Mouse (Mus musculus): ENCODE data around the gene Agpat3. TPM values are rescaled to one million over a fixed set of nuclear protein-coding genes. Genes with fewer than 3 reads are reported as not detected.

Agpat3 gene
- polyA plus RNA-seq (2012; ENCODE audit: low replicate concordance): 107 and 141 TPM in 2 replicates

DNA sequence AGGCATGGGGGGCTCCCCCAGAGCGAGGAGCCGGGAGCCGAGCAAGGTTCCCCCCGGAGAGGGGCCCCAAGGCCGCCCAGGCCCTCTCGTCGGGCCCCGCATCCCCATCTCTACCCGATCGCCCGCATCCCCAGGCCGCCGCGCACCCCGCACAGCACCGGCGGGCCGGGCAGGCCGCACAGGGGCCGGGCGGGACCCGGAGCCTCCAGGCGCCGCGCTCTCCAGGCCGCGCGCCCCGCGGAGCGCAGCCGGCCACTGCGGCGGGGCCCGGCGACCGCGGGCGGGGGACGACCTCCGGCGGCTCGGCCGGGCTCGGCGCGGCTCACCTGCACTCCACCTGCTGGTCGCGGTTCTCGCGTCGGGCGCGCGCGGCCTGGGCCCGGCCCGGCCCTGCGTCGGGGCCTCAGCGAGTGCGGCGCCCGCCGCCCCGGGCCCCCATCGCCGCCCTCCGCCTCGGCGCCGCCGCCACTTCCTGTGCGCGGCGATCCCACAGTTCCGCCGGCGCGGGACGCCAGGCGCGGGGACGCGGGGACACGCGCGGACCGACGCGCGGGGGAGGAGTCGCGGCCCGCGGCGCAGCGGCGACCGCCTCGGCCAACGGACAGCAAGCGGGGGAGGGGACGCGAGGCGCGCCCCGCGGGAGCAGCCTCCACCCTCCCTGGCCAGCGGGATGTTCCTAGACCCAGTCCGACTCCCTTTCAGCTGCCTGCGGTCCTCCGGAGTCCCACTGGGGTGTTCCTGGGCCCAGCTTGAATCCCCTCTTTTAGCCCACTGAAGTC, at the start of gene Agpat3:
Gene Agpat3, minus strand, starts transcription at position 603 of the 779 bp plus-strand sequence.

DNA sequence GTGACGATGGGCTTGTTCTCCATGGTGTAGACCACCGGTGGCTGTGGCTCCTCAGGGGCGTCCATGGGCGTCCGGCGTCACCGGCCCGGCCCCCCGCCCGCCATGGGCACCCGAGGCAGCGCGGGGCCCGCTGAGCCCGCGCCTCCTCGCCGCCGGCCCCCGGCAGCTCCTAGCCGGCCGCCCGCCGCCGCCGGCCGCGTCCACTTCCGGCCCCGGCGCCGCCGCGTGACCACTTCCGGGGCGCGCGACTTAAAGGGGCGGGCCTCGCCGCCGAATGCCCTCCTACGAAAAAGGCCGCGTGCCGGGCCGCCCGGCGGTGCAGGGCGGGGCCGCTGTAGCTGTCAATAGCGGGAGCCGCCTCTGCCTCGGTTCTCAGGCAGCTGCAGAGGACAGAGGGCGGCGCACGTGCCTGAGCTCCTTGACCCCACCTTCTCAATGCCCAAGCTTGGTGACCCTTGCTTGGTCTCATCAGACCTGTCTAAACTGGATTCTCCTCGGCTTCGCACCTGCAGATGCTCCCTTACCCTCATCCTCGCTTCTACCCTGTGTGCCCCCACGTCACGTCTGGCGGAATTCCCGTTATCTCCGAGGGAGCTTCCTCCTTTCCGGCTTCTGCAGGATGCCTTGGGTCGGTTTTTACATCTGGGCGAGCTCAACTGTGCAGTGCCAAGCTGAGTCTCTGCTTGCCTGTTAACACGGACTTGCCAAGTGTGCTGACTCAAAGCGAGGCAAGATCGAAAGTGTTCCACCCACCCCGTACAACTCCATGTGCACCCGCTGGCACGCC, 107.7 kb downstream of the Agpat3 start, which contains the start of gene Trappc10:
Gene Trappc10, minus strand, starts transcription at position 204 of the 787 bp plus-strand sequence.

Other genes with a start within 250 kb of the Agpat3 start
- 50.2 and 67.1 TPM in 2 replicates for gene D10Jhu81e, start 182.7 kb downstream of the Agpat3 start, polyA plus RNA-seq (2012; ENCODE audit: low replicate concordance)
- 7.0 and 12.9 TPM in 2 replicates for gene Pwp2, start 167.3 kb downstream of the Agpat3 start, polyA plus RNA-seq (2012; ENCODE audit: low replicate concordance)
- gene Trappc10, start 107.8 kb downstream of the Agpat3 start, polyA plus RNA-seq (2012; ENCODE audit: low replicate concordance): 91.7 and 130 TPM in 2 replicates
- 140 and 152 TPM in 2 replicates for gene Rrp1, start 60.6 kb upstream of the Agpat3 start, polyA plus RNA-seq (2012; ENCODE audit: low replicate concordance)
- gene Cstb, start 73.2 kb upstream of the Agpat3 start, polyA plus RNA-seq (2012; ENCODE audit: low replicate concordance): 0.45 and 20.9 TPM in 2 replicates
- gene Pdxk, start 112.5 kb upstream of the Agpat3 start, polyA plus RNA-seq (2012; ENCODE audit: low replicate concordance): 7.2 and 13.2 TPM in 2 replicates
- gene Olfr1358, start 164.9 kb upstream of the Agpat3 start, polyA plus RNA-seq (2012; ENCODE audit: low replicate concordance): not detected in 2 replicates
- 22.6 and 25.7 TPM in 2 replicates for gene Ilvbl, start 221.9 kb upstream of the Agpat3 start, polyA plus RNA-seq (2012; ENCODE audit: low replicate concordance)
- gene Syde1, start 239.5 kb upstream of the Agpat3 start, polyA plus RNA-seq (2012; ENCODE audit: low replicate concordance): 1.2 and 2.0 TPM in 2 replicates